Mouse (Mus musculus): ENCODE results near the gene Elmo1. TPM values are rescaled to one million over a fixed set of nuclear protein-coding genes. Genes with fewer than 3 reads are reported as not detected.
A peak's percentile ranks its signal among the peaks of the same experiment; 100 is the strongest.

The Elmo1 gene
- polyA plus RNA-seq, 1 experiment from 2014 or later = 9.5 TPM

GRCm38 (mm10) chr13:20125845-20126244 lies 35.4 kb downstream of the Elmo1 start:
- 82% methylated on average over 10 of the region's 10 CpGs for WGBS
- no peak overlapping the region for H3K4me3 ChIP-seq

GRCm38 (mm10) chr13:20127553-20127952 lies 37.2 kb downstream of the Elmo1 start:
- Histone ChIP-seq H3K9ac (no peak overlapping the region), H3K9me3 (no peaks in the 10 kb centered on the region), H3K27me3 (replicated peaks) (no peaks in the 10 kb centered on the region; the same call in 1 of the 2 replicates), H3K36me3 (no peaks in the 10 kb centered on the region), H3K27ac (replicated peaks) (no peak overlapping the region), H3K4me1 (peaks cover 8% of the 10 kb centered on the region), H3K4me2 (no peak overlapping the region), H3K4me3 (no peak overlapping the region)
- no peak for ATAC-seq (ENCODE audit: extremely low read depth, insufficient number of reproducible peaks, low FRiP score, low TSS enrichment)
- 74% methylated on average over 4 of the region's 4 CpGs for WGBS

More at GRCm38 (mm10) chr13:20125845-20126244, 35.4 kb downstream of the Elmo1 start:
- Histone ChIP-seq H3K27me3 (replicated peaks) (no peaks in the 10 kb centered on the region; the same call in 1 of the 2 replicates), H3K36me3 (no peaks in the 10 kb centered on the region), H3K9me3 (no peaks in the 10 kb centered on the region), H3K9ac (no peak overlapping the region), H3K27ac (replicated peaks) (no peak overlapping the region), H3K4me2 (no peak overlapping the region), H3K4me1 (peaks cover 21% of the 10 kb centered on the region)
- no peak for ATAC-seq (ENCODE audit: extremely low read depth, insufficient number of reproducible peaks, low FRiP score, low TSS enrichment)

- H3K27me3 ChIP-seq (replicated peaks) = no peaks in the 10 kb centered on the region; the same call in 1 of the 2 replicates
- H3K9me3 ChIP-seq = no peaks in the 10 kb centered on the region
- H3K4me1 ChIP-seq = peaks cover 13% of the 10 kb centered on the region
- 78% methylated on average over 4 of the region's 4 CpGs for WGBS
- no peak overlapping the region for H3K27ac ChIP-seq (replicated peaks)
- no peaks in the 10 kb centered on the region for H3K36me3 ChIP-seq
- no peak overlapping the region for H3K9ac ChIP-seq
- no peak overlapping the region for H3K4me3 ChIP-seq
- no peak for ATAC-seq (ENCODE audit: extremely low read depth, insufficient number of reproducible peaks, low FRiP score, low TSS enrichment)
- H3K4me2 ChIP-seq = no peak overlapping the region
These were observed 37.7 kb downstream of the Elmo1 start for GRCm38 (mm10) chr13:20128097-20128496.

GRCm38 (mm10) chr13:20130731-20131130 lies 40.3 kb downstream of the Elmo1 start:
- H3K4me1 ChIP-seq = peaks cover 23% of the 10 kb centered on the region
- H3K9ac ChIP-seq = no peak overlapping the region
- no peaks in the 10 kb centered on the region for H3K36me3 ChIP-seq
- H3K27ac ChIP-seq (replicated peaks) = no peak overlapping the region
- WGBS = 73% methylated on average over 3 of the region's 3 CpGs
- no peaks in the 10 kb centered on the region; the same call in 1 of the 2 replicates for H3K27me3 ChIP-seq (replicated peaks)
- H3K9me3 ChIP-seq = no peaks in the 10 kb centered on the region
- no peak for ATAC-seq (ENCODE audit: extremely low read depth, insufficient number of reproducible peaks, low FRiP score, low TSS enrichment)
- H3K4me3 ChIP-seq = no peak overlapping the region
- no peak overlapping the region for H3K4me2 ChIP-seq

- Histone ChIP-seq H3K9ac (no peak overlapping the region), H3K36me3 (no peaks in the 10 kb centered on the region), H3K4me1 (peaks cover 23% of the 10 kb centered on the region), H3K9me3 (no peaks in the 10 kb centered on the region), H3K27ac (replicated peaks) (no peak overlapping the region), H3K4me2 (no peak overlapping the region), H3K27me3 (replicated peaks) (no peaks in the 10 kb centered on the region), H3K4me3 (no peak overlapping the region)
- no peak for ATAC-seq (ENCODE audit: extremely low read depth, insufficient number of reproducible peaks, low FRiP score, low TSS enrichment)
- WGBS = 73% methylated on average over 5 of the region's 5 CpGs
These were observed 41.1 kb downstream of the Elmo1 start for GRCm38 (mm10) chr13:20131322-20131997.

GRCm38 (mm10) chr13:20131998-20132371 lies 41.6 kb downstream of the Elmo1 start:
- no peak for ATAC-seq (ENCODE audit: extremely low read depth, insufficient number of reproducible peaks, low FRiP score, low TSS enrichment)
- no peaks in the 10 kb centered on the region for H3K36me3 ChIP-seq
- no peak overlapping the region for H3K27ac ChIP-seq (replicated peaks)
- no peaks in the 10 kb centered on the region for H3K27me3 ChIP-seq (replicated peaks)
- WGBS = 84% methylated on average over 4 of the region's 4 CpGs
- H3K9me3 ChIP-seq = no peaks in the 10 kb centered on the region
- H3K4me1 ChIP-seq = peaks cover 23% of the 10 kb centered on the region
- no peak overlapping the region for H3K9ac ChIP-seq
- no peak overlapping the region for H3K4me3 ChIP-seq
- H3K4me2 ChIP-seq = no peak overlapping the region

GRCm38 (mm10) chr13:20133602-20134394 lies 43.4 kb downstream of the Elmo1 start:
- Histone ChIP-seq H3K9me3 (no peaks in the 10 kb centered on the region), H3K4me1 (peaks cover 33% of the 10 kb centered on the region), H3K9ac (0 out of 2 replicates have a peak overlapping the region, but pooled peaks have one; percentile 28), H3K4me3 (no peak overlapping the region), H3K4me2 (no peak overlapping the region), H3K27me3 (replicated peaks) (no peaks in the 10 kb centered on the region), H3K27ac (replicated peaks) (peak overlapping the region; percentile 71), H3K36me3 (no peaks in the 10 kb centered on the region)
- 46% methylated on average over 6 of the region's 6 CpGs for WGBS
- ATAC-seq (ENCODE audit: extremely low read depth, insufficient number of reproducible peaks, low FRiP score, low TSS enrichment) = no peak; the same call in 1 of the 2 replicates

GRCm38 (mm10) chr13:20134395-20135225 lies 44.2 kb downstream of the Elmo1 start:
- Histone ChIP-seq H3K4me3 (no peak overlapping the region), H3K9me3 (no peaks in the 10 kb centered on the region), H3K4me1 (peaks cover 39% of the 10 kb centered on the region), H3K9ac (no peak overlapping the region), H3K36me3 (no peaks in the 10 kb centered on the region), H3K27me3 (replicated peaks) (no peaks in the 10 kb centered on the region), H3K4me2 (no peak overlapping the region), H3K27ac (replicated peaks) (peak overlapping the region; percentile 71)
- WGBS = 75% methylated on average over 18 of the region's 18 CpGs
- no peak for ATAC-seq (ENCODE audit: extremely low read depth, insufficient number of reproducible peaks, low FRiP score, low TSS enrichment)

GRCm38 (mm10) chr13:20136753-20137152 lies 46.4 kb downstream of the Elmo1 start:
- H3K4me1 ChIP-seq = peaks cover 39% of the 10 kb centered on the region

GRCm38 (mm10) chr13:20138466-20138865 lies 48.1 kb downstream of the Elmo1 start:
- Histone ChIP-seq H3K4me3 (no peak overlapping the region), H3K27me3 (replicated peaks) (no peaks in the 10 kb centered on the region), H3K9me3 (no peaks in the 10 kb centered on the region), H3K36me3 (no peaks in the 10 kb centered on the region), H3K9ac (no peak overlapping the region), H3K4me2 (no peak overlapping the region), H3K4me1 (peaks cover 36% of the 10 kb centered on the region), H3K27ac (replicated peaks) (no peak overlapping the region)
- no peak for ATAC-seq (ENCODE audit: extremely low read depth, insufficient number of reproducible peaks, low FRiP score, low TSS enrichment)
- WGBS = 9% methylated on average over 3 of the region's 3 CpGs

More at GRCm38 (mm10) chr13:20136753-20137152, 46.4 kb downstream of the Elmo1 start:
- ATAC-seq (ENCODE audit: extremely low read depth, insufficient number of reproducible peaks, low FRiP score, low TSS enrichment) = no peak
- H3K4me3 ChIP-seq = no peak overlapping the region
- H3K9ac ChIP-seq = no peak overlapping the region
- H3K27ac ChIP-seq (replicated peaks) = no peak overlapping the region
- no peaks in the 10 kb centered on the region for H3K9me3 ChIP-seq
- H3K27me3 ChIP-seq (replicated peaks) = no peaks in the 10 kb centered on the region
- H3K4me2 ChIP-seq = no peak overlapping the region
- H3K36me3 ChIP-seq = no peaks in the 10 kb centered on the region

- peaks cover 30% of the 10 kb centered on the region for H3K4me1 ChIP-seq
- no peaks in the 10 kb centered on the region for H3K36me3 ChIP-seq
- no peak overlapping the region for H3K9ac ChIP-seq
- H3K27me3 ChIP-seq (replicated peaks) = no peaks in the 10 kb centered on the region
- H3K4me2 ChIP-seq = no peak overlapping the region
- H3K4me3 ChIP-seq = no peak overlapping the region
- WGBS = 59% methylated on average over 6 of the region's 6 CpGs
- H3K27ac ChIP-seq (replicated peaks) = no peak overlapping the region
- no peak for ATAC-seq (ENCODE audit: extremely low read depth, insufficient number of reproducible peaks, low FRiP score, low TSS enrichment)
- H3K9me3 ChIP-seq = no peaks in the 10 kb centered on the region
These were observed 48.7 kb downstream of the Elmo1 start for GRCm38 (mm10) chr13:20139060-20139459.
